Mouse (Mus musculus) limb, embryonic 14.5 days (tissue): ENCODE results near the gene Trpv2. TPM values are rescaled to one million over a fixed set of nuclear protein-coding genes. Genes with fewer than 3 reads are reported as not detected.

Experiments
- ATAC-seq: fragments of 200-750 bp; cut with Nextera tagmentation; 2 replicates; pipeline ENCODE4 v1.8.0; 2017; ENCODE audit warnings: low read depth, moderate number of reproducible peaks, moderate TSS enrichment; ENCODE audit not compliant: low FRiP score
- DNase-seq: peaks from one replicate; pipeline ENCODE4 v3.0.0-alpha.2; 2015; ENCODE audit warnings: low spot score
- H3K27ac ChIP-seq: fragments of 300-500 bp; sonication (generic); replicated peaks from 2 replicates; pipeline ENCODE4 v1.5.1; 2014; ENCODE audit warnings: low read depth, mild to moderate bottlenecking, low read length, moderate library complexity, mixed read lengths
- H3K27me3 ChIP-seq: fragments of 300-500 bp; sonication (generic); 2 replicates; pipeline ENCODE4 v1.6.1; 2014; ENCODE audit warnings: low read length, mixed read lengths; ENCODE audit not compliant: control insufficient read depth, insufficient read depth
- H3K36me3 ChIP-seq: fragments of 300-500 bp; sonication (generic); 2 replicates; pipeline ENCODE4 v1.6.1; 2014; ENCODE audit warnings: mild to moderate bottlenecking, low read length, moderate library complexity, mixed read lengths; ENCODE audit not compliant: control insufficient read depth, insufficient read depth
- H3K4me1 ChIP-seq: fragments of 300-500 bp; sonication (generic); 2 replicates; pipeline ENCODE4 v1.6.1; 2014; ENCODE audit warnings: antibody characterized with exemption, low read length, mixed read lengths; ENCODE audit not compliant: control insufficient read depth, insufficient read depth
- H3K4me2 ChIP-seq: fragments of 300-500 bp; sonication (generic); replicated peaks from 2 replicates; pipeline ENCODE4 v1.6.1; 2014; ENCODE audit warnings: low read depth, mild to moderate bottlenecking, low read length, moderate library complexity; ENCODE audit not compliant: severe bottlenecking
- H3K4me3 ChIP-seq: fragments of 300-500 bp; sonication (generic); replicated peaks from 2 replicates; pipeline ENCODE4 v1.5.1; 2014; ENCODE audit warnings: low read length
- H3K9ac ChIP-seq: fragments of 300-500 bp; sonication (generic); 2 replicates; pipeline ENCODE4 v1.6.1; 2014; ENCODE audit warnings: mild to moderate bottlenecking, low read depth, low read length, moderate library complexity; ENCODE audit not compliant: severe bottlenecking
- H3K9me3 ChIP-seq: fragments of 300-500 bp; sonication (generic); 2 replicates; pipeline ENCODE4 v1.6.1; 2016; ENCODE audit warnings: low read length; ENCODE audit not compliant: control insufficient read depth
- POLR2A ChIP-seq: fragments of 200-500 bp; IDR thresholded peaks from 2 replicates; pipeline ENCODE4 v1.8.0; 2012; ENCODE audit warnings: inconsistent platforms, mild to moderate bottlenecking, moderate library complexity, borderline replicate concordance; ENCODE audit not compliant: insufficient read depth, insufficient read length; ENCODE audit errors: extremely low read depth
- WGBS: fragments of 180-500 bp; shearing (Covaris S2); extraction: QIAGEN DNeasy Blood & Tissue Kit; methylation state at CpG from one replicate; pipeline ENCODE4 v1.1.7; 2014; 5-methylcytosine and 5-hydroxymethylcytosine counted together
- polyA plus RNA-seq, 2 experiments: library from polyadenylated mRNA; depleted of rRNA in 1 of 2; stranded (reverse) in 1 of 2; unstranded in 1 of 2; fragments of >200 nt; fragmentation: Nextera tagmentation in 1 of 2; extraction: Ambion mirVana in 1 of 2; gene quantifications; 2 replicates each; pipeline versions ENCODE4 v1.2.1 to v1.2.3; 2012 to 2014

Gene Trpv2
- polyA plus RNA-seq, 2 experiments = 2.7 to 2.9 TPM

DNA sequence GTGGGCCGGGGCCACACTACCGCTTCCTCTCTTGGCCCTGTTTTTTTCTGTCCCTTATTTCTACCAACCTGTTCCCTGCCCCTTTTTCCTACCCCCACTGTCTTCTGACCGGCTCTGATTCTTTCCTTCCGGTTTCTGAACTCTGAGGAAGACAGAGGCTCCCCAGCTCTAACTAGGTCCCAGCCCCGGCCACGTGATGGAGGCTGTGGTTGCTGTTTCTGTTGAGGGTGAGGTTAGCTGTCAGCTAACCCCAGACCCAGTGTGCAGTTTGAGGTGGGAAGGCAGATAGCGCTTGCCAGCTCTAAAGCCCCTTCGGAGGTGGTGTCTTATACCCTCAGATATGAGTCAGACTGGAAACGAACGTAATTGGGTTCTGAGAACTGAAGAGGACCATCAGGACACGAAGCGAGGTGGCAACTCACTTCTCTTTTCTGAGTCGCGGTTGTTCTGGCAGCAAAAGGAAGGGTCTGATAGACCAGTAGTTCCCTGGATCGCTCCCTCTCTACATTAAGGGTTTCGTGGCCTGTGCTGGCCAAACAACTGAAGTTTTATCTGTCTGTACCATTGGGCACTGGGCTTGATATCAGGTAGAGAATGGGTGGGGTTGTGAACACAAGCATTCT lies 2.4 kb downstream of the Trpv2 start:
- H3K4me3 ChIP-seq = peak overlapping the region; percentile 48; the same call in 1 of the 2 replicates
- no peak for TF ChIP-seq POLR2A
- no peak overlapping the region for H3K9ac ChIP-seq
- no peaks in the 10 kb centered on the region for H3K9me3 ChIP-seq
- DNase-seq (no peak), ATAC-seq (no peak)
- no peak overlapping the region for H3K4me2 ChIP-seq
- no peaks in the 10 kb centered on the region for H3K27me3 ChIP-seq
- H3K27ac ChIP-seq = no peak overlapping the region
- no peaks in the 10 kb centered on the region for H3K36me3 ChIP-seq
- 63% methylated on average over 16 of the region's 16 CpGs for WGBS
- H3K4me1 ChIP-seq = peaks cover 6% of the 10 kb centered on the region

- no peaks in the 10 kb centered on the region for H3K27me3 ChIP-seq
- H3K36me3 ChIP-seq = no peaks in the 10 kb centered on the region
- DNase-seq (no peak), ATAC-seq (no peak)
- no peak overlapping the region for H3K27ac ChIP-seq
- H3K9ac ChIP-seq = no peak overlapping the region
- 74% methylated on average over 6 of the region's 6 CpGs for WGBS
- H3K4me3 ChIP-seq = no peak overlapping the region
- no peak overlapping the region for H3K4me2 ChIP-seq
- no peak for TF ChIP-seq POLR2A
- H3K9me3 ChIP-seq = no peaks in the 10 kb centered on the region
- no peaks in the 10 kb centered on the region for H3K4me1 ChIP-seq
These were observed 8.7 kb downstream of the Trpv2 start for GRCm38 (mm10) chr11:62583031-62583430.

GRCm38 (mm10) chr11:62584671-62585206 lies 10.5 kb downstream of the Trpv2 start:
- Histone ChIP-seq H3K9ac (no peak overlapping the region), H3K4me3 (no peak overlapping the region), H3K36me3 (no peaks in the 10 kb centered on the region), H3K4me1 (no peaks in the 10 kb centered on the region), H3K4me2 (no peak overlapping the region), H3K27me3 (no peaks in the 10 kb centered on the region), H3K9me3 (no peaks in the 10 kb centered on the region), H3K27ac (no peak overlapping the region)
- DNase-seq = no peak
- no peak for TF ChIP-seq POLR2A
- 86% methylated on average over 9 of the region's 9 CpGs for WGBS
- no peak for ATAC-seq

DNA sequence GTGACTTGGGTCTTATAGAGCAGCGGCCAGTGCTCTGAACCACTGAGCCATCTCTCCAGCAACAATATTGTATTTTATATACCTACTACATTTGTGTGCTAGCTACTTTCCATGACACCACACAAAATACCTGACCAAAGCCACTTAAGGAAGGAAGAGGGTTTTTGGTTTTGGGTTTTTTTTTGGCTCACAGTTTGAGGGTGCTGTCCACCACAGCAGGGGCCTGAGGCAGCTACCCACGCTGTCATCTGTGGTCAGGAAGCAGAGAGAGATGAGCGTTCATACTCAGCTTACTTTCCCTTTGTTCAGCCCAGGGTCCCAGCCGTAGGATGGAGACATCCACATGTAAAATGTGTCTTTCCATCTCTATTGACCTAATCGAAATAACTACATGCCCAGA lies 12.7 kb downstream of the Trpv2 start:
- no peak for TF ChIP-seq POLR2A
- ATAC-seq = no peak

GRCm38 (mm10) chr11:62589391-62589790 lies 15.1 kb downstream of the Trpv2 start:
- Histone ChIP-seq H3K4me3 (no peak overlapping the region), H3K9ac (no peak overlapping the region), H3K27ac (no peak overlapping the region), H3K36me3 (no peaks in the 10 kb centered on the region), H3K4me2 (no peak overlapping the region), H3K4me1 (no peaks in the 10 kb centered on the region), H3K27me3 (no peaks in the 10 kb centered on the region), H3K9me3 (no peaks in the 10 kb centered on the region)
- TF ChIP-seq POLR2A = no peak
- WGBS = 88% methylated on average over 10 of the region's 10 CpGs
- ATAC-seq (no peak), DNase-seq (no peak)

More for the DNA sequence above, 12.7 kb downstream of the Trpv2 start:
- no peak for DNase-seq
- Histone ChIP-seq H3K36me3 (no peaks in the 10 kb centered on the region), H3K4me1 (no peaks in the 10 kb centered on the region), H3K27me3 (no peaks in the 10 kb centered on the region), H3K27ac (no peak overlapping the region), H3K9me3 (no peaks in the 10 kb centered on the region), H3K4me3 (no peak overlapping the region), H3K4me2 (no peak overlapping the region), H3K9ac (no peak overlapping the region)
- WGBS = 87% methylated on average over 5 of the region's 5 CpGs
